Mouse (Mus musculus) R1 (cell line): ENCODE results near the gene Akp3.
A peak's percentile ranks its signal among the peaks of the same experiment; 100 is the strongest.

Experiments
- DNase-seq: peaks from one replicate; pipeline ENCODE4 v3.0.0-alpha.2; 2018; ENCODE audit warnings: low read depth, low spot score

Akp3 gene

GRCm38 (mm10) chr1:87124673-87125072 is at the start of gene Akp3:
Gene Akp3 (plus strand): TSS chr1:87124973.
- DNase-seq = no peak

DNA sequence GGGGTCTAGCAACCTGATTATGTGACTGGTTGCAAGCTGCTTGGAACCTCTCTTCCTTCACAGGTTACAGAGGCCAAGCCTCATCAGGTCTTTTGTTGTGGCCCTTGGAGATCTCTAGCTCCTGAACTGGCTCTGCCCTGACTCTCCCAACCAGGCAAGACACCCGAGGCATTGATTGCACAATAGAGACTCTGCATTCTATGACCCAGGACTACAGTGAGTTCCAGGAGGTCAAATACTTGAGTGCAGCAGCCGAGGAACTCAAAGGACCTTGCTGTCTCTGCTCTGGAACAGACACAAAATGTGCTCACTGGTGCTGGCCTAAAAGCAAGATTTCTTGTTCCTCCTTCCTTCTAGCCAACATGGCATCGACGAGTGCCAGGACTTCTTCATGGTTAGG is 38.6 kb upstream of the Akp3 start:
- DNase-seq = no peak

GRCm38 (mm10) chr1:87086964-87087363 is 37.8 kb upstream of the Akp3 start:
- DNase-seq = peak; percentile 31

DNA sequence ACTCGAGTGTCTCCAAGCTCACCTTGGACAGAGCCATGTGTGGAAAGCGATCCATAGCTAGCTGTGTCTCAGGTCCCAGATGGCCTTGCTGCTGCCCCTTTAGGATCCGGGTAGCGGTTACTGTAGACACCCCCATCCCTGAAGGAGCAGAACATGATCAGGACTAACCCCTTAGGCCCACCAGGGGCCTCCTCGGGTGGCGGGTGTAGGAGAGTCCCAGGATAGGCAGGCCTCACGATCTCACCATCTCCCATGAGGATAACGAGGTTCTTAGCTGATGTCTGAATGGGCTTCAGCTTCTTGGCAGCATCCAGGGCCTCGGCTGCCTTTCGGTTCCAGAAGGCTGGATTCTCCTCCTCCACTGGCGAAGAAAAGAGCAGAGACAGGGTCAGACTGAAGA is 35.5 kb upstream of the Akp3 start:
- DNase-seq = no peak

DNA sequence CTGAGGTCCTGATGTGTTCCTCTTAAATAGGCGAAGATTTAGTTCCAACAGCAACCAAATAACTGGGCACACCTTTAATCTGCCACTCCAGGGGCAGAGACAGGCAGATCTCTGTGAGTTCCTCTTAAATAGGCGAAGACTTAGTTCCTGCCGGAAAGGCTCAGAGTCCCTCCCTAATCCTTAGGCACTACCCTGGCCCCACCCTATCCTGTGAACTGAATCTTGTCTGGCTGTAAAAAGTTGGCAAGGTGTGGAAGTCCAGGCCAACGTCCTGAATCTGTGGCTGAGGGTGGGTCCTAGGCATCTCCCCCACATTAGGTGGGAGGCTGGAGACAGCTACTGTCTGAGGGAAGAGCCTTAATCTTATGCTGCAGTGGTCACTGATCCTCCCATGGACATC is 34.9 kb upstream of the Akp3 start, which contains the start of gene Alppl2:
Alppl2 (minus strand) TSS at position 101 of the 400 bp plus-strand sequence.
- DNase-seq = no peak

DNA sequence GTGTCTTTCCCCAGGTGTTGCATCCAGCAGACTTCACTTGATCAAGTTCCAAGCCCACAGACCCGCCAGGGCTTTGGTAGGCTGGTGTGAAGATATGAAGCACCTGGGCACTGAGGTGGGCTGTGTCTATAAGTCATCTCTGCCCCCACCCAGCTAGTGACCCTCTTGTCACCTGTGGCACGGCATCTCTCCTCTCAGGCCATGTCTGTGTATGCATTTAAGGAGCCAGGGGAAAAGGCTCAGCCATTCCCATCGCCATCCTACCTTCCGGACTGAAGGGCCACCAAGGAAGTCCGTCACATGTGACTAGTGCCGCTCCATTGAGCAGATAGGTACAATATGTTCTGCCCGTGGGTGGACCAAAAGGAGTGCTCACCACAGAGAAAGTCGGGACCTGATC is 29.1 kb upstream of the Akp3 start:
- DNase-seq = no peak

GRCm38 (mm10) chr1:87098358-87098975 is 26.3 kb upstream of the Akp3 start:
- peak; percentile 65 for DNase-seq

GRCm38 (mm10) chr1:87101411-87101810 is 23.4 kb upstream of the Akp3 start, which contains the start of gene Alpi:
Gene Alpi (minus strand): TSS chr1:87101606.
- DNase-seq = no peak

GRCm38 (mm10) chr1:87102114-87102513 is 22.7 kb upstream of the Akp3 start:
- no peak for DNase-seq

DNA sequence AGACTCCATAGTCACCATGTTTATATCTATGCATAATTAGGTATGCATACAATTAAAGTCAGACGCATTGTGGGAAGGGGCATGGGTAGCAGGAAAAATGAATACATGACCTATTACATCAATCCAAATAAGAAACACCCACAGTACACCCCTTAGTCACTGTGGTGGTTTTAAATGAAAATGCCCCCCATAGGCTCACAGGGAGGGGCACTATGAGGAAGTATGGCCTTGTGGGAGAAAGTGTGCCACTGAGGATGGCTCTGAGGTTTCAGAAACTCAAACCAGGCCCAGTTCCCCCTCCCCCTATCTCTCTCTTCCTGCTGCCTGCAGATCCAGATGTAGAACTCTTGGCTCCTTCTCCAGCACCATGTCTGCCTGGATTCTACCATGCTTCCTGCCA is 20.8 kb upstream of the Akp3 start:
- no peak for DNase-seq

DNA sequence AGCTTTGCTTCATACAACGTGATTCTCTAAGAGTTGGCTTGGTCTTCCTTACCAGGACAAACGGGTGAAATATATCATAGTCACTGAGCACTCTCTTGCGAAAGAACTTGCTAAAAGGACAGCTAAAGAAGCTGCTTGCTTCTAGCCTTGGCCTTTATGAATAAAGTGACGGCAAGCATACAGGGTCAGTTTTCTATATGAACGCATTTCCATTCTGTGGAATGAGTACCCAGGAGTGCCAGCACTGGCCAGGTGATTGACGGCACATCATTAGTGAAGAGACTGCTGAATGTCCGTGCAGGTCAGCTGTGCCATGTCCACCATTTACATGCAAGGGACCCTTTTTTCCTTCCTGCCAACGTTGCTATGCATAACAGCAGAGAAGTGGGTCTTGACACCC is 18.2 kb upstream of the Akp3 start:
- DNase-seq = no peak

- DNase-seq = no peak
Measured at GRCm38 (mm10) chr1:87108564-87108963, 16.2 kb upstream of the Akp3 start.

- DNase-seq = peak; percentile 47
Measured at GRCm38 (mm10) chr1:87111719-87112354, 12.9 kb upstream of the Akp3 start.

- no peak for DNase-seq
Measured at GRCm38 (mm10) chr1:87114784-87115183, 10.0 kb upstream of the Akp3 start.

DNA sequence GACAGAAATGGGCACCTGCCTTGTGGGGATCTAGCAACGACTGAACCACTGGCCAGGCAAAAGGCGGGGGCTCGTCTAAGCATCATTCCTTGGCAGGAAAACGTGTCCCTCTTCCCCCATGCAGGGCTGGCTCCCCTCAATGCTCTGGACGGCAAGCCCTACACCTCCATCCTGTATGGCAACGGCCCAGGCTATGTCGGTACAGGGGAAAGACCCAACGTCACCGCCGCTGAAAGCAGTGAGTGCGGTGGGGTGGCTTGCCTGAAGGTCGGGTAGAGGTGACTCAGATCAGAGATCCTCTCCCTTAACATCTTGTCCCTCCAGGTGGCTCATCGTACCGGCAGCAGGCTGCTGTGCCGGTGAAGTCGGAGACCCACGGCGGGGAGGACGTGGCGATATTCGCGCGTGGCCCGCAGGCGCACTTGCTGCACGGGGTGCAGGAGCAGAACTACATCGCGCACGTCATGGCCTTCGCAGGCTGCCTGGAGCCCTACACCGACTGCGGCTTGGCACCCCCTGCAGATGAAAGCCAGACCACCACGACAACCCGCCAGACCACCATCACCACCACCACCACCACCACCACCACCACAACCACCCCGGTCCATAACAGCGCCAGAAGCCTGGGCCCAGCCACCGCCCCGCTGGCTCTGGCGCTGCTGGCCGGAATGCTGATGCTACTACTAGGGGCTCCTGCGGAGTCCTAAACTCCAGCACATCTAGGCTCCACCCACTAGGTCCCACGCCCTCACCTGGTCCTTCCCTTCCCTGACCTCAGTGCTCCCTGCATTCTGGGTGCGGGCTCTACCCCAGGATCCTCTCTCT is 2.6 kb downstream of the Akp3 start:
- peak; percentile 21 for DNase-seq

GRCm38 (mm10) chr1:87131803-87132202 is 7.0 kb downstream of the Akp3 start:
- DNase-seq = no peak

- no peak for DNase-seq
Measured at GRCm38 (mm10) chr1:87141550-87141949, 16.8 kb downstream of the Akp3 start.

- no peak for DNase-seq
Measured at GRCm38 (mm10) chr1:87142456-87142855, 17.7 kb downstream of the Akp3 start.

DNA sequence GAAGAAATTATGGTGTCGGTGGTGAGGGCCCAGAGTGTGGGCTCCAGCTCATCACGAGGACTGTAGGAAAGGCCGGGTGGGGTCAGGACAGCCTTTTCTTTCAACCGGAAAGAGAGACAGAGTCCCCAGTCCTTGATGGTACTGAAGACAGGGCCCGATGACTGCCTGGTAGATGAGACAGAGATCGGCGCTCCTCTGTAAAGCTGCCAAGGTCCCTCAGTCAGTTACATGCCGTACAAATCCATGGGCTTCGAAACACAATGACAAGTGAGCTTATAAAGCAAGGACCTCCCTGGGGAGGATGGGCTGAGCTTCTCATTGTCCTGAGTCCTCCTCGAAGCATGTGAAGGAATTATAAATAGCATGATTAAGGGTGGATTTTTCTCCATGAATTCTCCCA is 18.4 kb downstream of the Akp3 start:
- DNase-seq = no peak

DNA sequence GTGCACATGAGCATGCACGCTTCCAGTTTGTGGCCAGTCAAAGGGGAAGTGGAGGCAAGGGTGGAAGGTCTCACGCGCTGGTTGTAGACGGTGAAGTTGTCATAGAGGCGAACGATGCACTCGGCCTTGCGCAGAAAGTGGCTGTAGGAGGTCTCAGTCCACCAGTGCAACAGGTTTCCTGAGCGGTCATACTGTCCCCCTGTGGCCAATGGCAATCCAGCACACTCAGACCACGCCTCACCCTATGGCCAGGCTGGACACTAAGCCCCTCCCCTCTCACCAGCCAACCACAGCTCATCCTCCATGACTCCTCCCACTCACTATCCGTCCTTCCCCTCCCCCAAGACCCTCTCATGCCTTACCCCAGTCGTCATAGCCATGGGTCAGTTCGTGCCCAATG is 24.6 kb downstream of the Akp3 start:
- DNase-seq = peak; percentile 60

GRCm38 (mm10) chr1:87151286-87151685 is 26.5 kb downstream of the Akp3 start:
- DNase-seq = no peak

DNA sequence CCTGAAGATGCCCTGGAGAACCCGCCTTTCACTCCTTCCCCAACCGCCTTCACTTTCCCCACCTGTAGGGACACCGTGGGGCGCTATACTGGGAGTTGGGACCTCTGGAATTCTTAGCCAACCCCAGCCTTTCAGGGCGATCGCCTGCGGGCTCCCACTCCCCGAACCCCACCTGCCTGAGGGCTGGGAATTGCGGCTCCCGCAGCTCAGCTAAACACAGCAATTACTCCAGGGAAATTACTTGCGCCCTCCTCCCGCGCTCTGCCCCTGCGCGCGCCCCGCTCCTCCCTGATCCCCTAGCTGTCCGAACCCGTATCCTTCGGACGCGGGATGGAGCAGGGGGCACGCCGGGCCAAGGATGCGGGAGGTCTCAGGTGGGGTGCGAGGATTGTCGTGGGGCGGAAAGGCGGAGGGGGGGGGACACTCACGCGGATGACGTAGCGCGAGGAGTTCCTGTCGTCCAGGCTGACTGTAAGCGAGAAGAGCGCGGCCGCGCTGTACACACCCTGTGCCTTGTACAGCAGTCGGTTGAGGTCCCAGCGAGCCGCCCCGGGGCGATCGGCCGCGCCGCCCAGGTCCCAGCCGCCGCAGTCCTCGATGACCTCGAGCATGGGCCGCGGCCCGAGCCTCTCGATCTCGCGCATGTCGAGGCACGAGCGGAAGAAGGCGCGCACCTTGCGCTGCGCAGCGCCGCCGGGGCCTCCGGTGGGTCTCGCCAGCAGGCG is 29.2 kb downstream of the Akp3 start:
- peak; percentile 52 for DNase-seq
